Mouse (Mus musculus) cerebellum, postnatal 4 days (tissue): ENCODE measurements around the gene Ptprd.
A peak's percentile ranks its signal among the peaks of the same experiment; 100 is the strongest.

Experiments used
- DNase-seq, 2 experiments: peaks; one replicate each; pipeline ENCODE4 v3.0.0; 2022; ENCODE audit warnings: low spot score in 2 of 2, mixed read lengths in 1 of 2

Ptprd gene

DNA sequence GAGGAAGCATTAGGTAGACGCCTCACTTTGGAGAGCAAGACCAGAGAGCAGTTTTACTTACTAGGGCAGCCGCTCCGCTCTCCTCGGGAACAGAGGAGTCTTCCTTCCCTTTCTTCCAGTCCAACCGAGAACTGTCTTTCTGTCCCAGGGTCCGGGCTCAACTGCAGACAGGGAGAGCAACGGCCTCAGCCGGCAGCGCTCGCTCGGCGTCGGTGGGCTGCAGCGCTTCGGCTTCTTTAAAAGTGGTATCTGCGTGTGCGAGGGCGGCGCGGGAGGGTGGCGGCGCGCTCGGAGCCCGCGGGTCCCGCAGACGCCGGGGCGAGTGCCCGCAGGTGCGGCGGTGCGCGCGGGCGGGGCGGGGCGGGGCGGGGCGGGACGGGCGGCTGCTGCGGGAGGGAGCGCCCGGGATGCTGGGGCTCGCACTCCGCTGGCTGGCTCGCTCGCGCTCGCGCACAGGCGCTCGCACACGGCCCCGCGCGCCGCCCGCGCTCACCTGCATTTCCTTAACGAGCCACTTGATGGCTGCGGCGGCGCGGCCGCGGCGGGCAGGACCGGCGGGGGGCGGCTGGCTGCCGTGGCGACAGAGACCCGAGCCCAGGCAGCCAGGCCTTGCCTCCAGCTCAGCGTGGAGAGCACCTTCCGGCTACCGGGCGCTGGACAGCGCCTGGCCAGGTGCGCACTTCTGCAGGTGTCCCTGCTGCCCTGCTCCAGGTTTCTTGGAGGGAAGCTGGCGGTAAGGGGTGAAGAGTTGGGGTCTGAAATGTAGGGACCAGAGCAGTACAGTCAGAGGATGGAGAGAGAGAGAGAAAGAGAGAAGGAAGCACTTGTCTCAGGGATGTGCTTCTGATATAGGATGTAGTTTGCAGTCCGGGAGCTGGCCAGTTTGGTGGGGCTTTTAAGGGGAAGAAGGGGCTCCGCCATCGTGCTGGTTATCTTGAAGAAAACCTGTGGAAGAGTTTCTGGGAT lies at the start of gene Ptprd:
Gene Ptprd, minus strand, starts transcription at position 433 of the 966 bp plus-strand sequence.
- DNase-seq, result peak; percentile 34 to 67

- DNase-seq, result no peak
Observed at GRCm38 (mm10) chr4:78235820-78236219, 24.1 kb upstream of the Ptprd start.

DNA sequence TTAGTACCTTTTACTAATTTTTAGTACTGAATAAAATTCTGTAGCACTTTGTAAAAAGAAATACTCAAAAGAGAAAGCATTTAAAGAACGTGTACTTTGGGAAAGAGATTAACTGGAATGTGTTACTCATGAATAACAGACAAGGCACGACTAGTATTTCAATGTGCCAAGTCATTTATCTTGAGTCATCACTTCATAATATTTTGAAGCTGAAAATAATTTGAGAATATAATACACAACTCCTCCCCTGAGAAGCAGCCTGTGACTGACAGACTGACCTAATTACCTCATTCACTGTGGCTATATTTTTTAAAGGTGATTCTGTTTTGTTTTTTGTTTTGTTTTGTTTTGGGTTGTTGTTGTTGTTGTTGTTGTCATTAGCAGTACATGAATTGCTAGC lies 23.6 kb upstream of the Ptprd start:
- DNase-seq, result no peak

DNA sequence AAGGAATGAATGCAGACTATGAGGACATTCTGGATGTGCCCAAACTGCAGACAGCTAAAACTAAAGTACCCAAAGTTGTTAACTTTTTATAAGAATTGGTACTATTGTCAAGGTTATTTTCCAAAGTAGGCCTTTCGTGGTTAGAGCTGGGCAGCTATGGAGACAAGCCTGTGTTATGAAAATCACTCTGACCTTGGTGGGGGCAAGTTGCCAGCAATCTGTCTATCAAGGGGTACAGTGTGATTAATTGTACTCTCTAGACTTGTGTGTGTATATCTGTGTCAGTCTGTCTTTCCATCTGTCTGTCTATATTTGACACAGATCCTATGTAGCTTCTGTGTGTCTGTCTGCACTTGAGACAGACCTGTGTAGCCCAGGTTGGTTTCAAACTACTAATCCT lies 22.9 kb upstream of the Ptprd start:
- no peak for DNase-seq

GRCm38 (mm10) chr4:78213949-78214348 lies 2.2 kb upstream of the Ptprd start:
- DNase-seq, result no peak

DNA sequence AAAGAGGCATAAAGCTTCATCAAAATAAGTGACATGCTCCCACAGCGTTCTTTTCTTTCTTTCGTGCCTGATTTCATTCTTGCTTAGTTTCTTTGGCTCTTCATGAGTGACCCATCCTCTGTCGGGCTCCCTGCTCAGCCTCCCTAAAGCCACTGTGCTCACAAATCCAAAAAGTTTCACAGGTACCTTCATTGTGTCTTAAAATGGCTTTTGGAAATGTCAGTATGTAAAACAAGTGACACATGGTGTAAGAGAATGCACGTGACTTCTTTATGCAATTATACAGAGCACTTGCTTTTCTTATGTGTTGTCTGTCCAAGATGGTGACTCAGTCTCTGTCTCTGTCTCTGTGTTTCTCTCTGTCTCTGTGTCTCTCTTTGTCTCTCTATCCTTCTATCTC lies 1.2 kb upstream of the Ptprd start:
- no peak for DNase-seq

DNA sequence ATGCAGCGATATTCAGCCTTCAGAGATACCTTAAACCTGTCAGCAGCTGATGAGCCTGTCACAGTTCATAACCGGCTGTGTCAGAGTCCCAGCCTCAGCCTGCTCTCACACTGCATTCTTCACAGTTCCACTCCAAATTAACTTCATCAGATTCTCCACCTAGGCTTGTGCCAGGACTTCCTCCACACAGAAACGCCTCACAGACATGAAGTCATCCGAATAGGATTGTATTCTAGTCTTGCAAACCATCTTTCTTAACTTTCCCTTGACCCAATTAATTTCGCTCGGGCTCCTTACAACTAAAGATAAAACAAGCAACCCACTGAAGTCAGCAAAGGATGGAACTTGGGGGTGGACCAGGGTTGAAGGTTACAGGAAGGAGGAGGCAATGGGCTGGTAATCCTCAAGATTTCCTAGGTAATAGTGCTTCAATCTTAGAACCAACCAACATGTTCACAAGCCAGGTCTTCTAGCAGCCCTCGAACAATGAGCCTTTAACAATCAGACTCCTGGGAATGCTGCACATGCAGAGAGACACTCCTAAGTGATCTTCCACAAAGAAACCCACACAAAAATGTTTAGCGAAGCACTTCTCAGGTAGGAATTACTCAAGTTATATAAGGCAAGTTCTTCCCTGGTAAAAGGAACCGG lies 758 bp downstream of the Ptprd start:
- no peak for DNase-seq

GRCm38 (mm10) chr4:78205018-78205417 lies 6.7 kb downstream of the Ptprd start:
- no peak for DNase-seq

DNA sequence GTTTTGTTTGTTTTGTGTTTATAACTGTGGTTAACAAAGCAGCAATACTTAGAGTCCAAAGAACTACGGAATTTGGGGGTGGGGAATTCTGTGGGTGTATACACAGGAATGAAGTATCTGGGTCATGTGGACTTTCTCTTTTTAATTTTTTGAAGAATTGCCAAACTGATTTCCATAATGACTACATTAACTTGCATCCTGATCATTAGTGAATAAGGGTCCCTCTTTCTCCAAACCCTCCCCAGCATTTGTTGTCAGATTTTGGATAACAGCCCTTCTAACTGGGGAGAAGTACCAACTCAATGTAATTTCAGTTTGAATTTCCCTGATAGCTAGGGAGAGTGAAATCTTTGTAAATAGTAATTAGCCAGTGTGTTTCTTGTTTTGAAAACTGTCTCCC lies 43.3 kb downstream of the Ptprd start:
- no peak for DNase-seq

GRCm38 (mm10) chr4:78160451-78160850 lies 51.3 kb downstream of the Ptprd start:
- DNase-seq, result no peak

- DNase-seq, result no peak
Observed at GRCm38 (mm10) chr4:78150561-78150960, 61.2 kb downstream of the Ptprd start.

DNA sequence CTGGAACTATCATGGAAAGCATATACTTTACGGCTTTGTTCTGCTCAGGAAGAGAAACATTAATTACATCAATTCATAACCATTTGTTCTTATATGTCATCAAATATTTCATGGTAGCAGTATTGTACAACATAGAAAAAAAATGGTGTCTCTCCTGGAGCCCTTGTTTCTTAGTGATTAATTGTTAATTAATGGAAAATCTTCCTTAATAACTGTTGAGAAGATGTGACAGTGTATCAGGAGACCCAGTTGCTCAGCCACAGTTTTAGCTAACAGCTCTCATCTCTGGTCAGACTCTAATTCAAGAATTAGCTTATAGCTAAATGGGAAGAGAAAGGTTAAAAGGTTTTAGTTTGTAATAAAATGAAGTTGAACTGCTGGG lies 69.0 kb downstream of the Ptprd start:
- DNase-seq, result no peak

GRCm38 (mm10) chr4:78142088-78142766 lies 69.5 kb downstream of the Ptprd start:
- DNase-seq, result no peak

- DNase-seq, result no peak
Observed at GRCm38 (mm10) chr4:78110898-78111297, 100.9 kb downstream of the Ptprd start.

DNA sequence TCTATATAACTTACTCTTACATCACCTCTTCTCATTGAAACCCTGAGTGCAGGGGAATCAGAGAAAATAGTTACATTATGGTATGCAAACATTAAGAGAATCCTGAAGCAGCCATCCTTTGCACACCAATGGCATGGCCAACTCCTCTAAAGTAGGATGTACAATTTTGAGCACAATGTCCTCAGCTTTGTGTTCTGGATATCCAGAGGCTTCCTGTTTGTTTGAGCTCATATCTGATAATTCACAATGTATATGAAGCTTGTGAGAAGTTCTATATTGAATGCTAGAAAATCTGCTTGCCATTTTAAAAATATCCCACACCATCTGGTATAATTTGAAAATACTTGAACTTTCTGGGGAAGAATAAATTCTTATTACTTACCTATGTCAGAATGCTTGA lies 114.2 kb downstream of the Ptprd start:
- DNase-seq, result no peak

DNA sequence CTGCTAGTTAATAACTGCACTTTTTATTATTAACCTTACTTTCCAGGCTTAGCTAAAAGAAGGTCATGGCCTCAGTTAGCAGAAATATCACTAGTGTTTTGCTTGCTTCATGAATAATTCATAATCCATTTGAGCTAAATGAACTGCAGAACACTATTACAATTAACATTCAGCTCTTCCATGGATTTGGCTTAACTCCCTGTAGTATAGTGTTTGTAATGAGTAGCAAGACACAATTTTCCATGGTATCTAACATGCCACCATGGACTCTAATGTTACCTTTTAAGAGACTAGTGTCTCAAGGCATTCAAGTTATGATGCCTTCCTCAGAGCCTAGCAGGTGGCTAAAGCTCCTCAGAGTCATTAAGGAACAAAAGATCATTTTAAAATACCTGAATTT lies 129.0 kb downstream of the Ptprd start:
- no peak for DNase-seq

GRCm38 (mm10) chr4:78077499-78077898 lies 134.3 kb downstream of the Ptprd start:
- no peak for DNase-seq

GRCm38 (mm10) chr4:78077087-78077486 lies 134.7 kb downstream of the Ptprd start:
- no peak for DNase-seq

DNA sequence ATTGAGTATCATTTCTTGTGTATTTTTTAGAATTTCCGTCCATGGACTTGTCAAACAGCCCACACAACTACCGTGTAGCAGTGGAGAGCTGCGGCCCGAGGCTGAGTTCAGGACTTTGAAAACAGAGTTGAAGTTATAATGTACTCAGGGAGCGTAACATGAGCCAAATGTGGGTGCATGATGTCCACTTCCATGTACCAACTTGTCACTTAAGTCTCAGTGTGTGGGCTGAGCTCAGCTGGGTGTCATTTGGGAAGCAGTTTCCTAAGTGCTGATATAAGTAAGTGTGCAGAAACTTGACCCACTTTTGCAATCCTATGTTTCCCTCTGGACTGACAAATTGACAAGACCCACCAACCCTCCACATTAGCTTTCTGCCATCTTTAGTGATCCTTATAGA lies 173.4 kb downstream of the Ptprd start:
- no peak for DNase-seq

GRCm38 (mm10) chr4:78002065-78002464 lies 209.7 kb downstream of the Ptprd start:
- no peak for DNase-seq

- no peak for DNase-seq
Observed at GRCm38 (mm10) chr4:77992709-77993108, 219.1 kb downstream of the Ptprd start.

- DNase-seq, result no peak
Observed at GRCm38 (mm10) chr4:77982094-77982493, 229.7 kb downstream of the Ptprd start.
